Mouse (Mus musculus): Measurements from ENCODE around the gene Tns1.

Tns1 gene

GRCm38 (mm10) chr1:74121821-74122576 is 2.2 kb downstream of the Tns1 start:
- no peak for DNase-seq (ENCODE audit: low spot score)

DNA sequence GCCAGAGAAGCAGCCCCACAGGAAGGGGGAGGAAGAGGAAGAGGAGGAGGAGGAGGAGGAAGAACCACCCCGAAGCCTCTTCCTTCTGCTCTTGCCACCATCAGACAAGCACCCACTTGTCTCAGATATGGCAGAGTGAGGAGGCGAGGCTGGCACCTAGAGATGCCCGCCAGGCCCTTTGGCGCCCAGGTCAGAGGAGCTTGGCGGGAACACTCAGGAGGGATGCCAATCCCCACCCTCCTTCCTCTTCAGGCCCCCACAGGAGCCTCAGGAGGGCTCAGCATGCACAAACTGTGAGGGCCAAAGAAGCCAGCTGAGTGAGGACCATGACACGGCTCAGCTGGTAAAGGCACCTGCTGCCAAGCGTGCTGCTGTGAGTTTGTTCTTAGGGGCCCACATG is 3.1 kb downstream of the Tns1 start:
- DNase-seq (ENCODE audit: low spot score) = no peak

DNA sequence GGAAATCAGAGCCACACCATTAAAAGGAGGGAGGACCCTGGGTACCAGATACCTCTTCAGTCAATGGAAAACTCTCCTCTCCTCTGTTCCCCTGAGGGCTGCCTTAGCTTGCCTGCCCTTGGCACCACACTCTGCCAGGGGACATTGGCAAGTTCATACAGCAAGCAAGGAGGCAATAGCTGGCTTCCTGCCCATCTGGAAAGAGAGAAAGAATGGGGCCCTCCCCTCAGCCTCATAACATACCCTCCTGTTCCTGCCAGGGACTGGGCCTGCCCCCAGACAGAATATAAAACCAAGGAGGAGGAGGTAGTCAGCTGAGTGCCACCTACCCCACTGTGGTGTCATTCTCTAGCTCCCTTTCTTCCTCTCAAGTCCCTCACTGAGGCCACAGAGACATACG is 5.1 kb downstream of the Tns1 start:
- no peak for DNase-seq (ENCODE audit: low spot score)

DNA sequence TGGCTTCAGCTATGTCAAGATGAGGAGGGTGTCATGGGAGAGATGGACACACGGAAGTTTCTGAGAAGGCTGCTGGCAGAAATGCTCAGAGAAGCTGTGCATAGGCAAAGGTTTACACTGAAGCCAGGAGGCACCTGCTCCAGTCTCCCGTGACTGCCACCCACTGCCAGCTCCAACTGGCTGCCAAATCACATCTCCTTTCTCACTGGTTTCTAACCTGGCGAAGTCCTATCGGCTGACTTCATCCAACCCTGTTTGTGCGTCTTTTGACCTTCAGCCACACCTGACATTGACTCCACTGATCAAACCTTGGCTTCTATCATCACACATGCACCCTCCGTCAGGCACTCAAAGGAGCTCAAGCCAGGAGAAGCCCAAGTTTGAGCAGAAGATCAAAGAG is 6.4 kb downstream of the Tns1 start:
- no peak for DNase-seq (ENCODE audit: low spot score)

DNA sequence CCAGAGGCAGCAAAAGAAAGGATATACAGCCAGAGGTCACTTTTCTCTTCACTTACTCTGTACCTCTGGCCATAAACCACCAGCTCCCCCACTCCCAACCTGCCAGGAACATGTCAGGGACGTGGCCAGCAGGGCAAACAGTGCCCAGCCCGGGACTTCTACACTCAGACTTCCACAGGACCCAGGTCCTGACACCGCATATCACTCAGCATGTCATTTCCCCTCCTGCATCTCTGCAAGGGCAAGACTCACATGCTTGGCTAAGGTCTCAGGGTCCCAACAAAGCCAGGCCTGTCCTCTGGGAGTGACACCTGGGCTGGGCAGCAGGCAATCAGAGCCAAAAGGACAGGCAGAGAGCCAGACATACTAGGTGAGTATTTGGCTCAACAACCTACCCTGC is 11.2 kb downstream of the Tns1 start:
- no peak for DNase-seq (ENCODE audit: low spot score)

- DNase-seq (ENCODE audit: low spot score) = no peak
Observed at GRCm38 (mm10) chr1:74111696-74112030, 12.6 kb downstream of the Tns1 start.

DNA sequence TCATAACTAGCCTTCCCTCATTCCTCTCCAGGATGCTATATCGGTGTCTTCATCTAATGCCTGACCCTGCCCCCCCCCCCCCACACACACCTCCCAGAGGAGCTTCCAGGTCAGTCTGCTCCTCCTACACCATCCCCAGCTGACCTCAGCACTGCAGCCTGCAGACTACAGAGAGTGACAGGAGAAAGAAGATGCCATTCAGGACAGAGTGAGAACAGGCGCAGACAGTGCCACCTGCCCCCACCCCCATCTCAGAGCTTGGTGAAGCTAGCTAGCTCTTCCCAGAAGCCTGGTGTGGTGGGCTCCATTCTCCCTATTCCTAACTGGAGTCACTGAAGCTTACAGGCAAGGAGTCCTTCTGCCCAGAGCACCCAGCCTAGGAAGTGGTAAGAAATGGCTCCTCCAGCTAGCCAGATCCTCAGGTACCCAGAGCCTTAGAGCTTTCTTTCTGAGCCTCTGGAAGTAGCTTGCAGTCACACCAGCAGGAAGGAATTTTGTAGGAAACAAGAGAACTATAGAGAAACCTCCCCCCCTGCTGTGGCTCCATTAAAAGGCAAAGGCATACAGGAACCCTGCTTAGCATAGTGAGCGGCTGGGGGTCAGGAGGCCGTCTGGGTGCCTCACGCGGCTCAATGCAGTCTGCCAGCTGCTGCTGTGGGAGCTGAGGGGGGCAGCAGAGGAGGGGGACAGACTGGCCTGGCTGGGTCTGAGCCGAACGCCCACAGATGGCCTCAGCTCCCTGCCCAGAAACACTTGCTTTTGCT is 13.1 kb downstream of the Tns1 start:
- DNase-seq (ENCODE audit: low spot score) = no peak

GRCm38 (mm10) chr1:74109670-74110069 is 14.6 kb downstream of the Tns1 start:
- DNase-seq (ENCODE audit: low spot score) = no peak

GRCm38 (mm10) chr1:74107931-74108618 is 16.2 kb downstream of the Tns1 start:
- DNase-seq (ENCODE audit: low spot score) = no peak

- no peak for DNase-seq (ENCODE audit: low spot score)
Observed at GRCm38 (mm10) chr1:74106214-74106613, 18.0 kb downstream of the Tns1 start.

- DNase-seq (ENCODE audit: low spot score) = no peak
Observed at GRCm38 (mm10) chr1:74105660-74106059, 18.6 kb downstream of the Tns1 start.

- no peak for DNase-seq (ENCODE audit: low spot score)
Observed at GRCm38 (mm10) chr1:74103654-74104353, 20.4 kb downstream of the Tns1 start.

GRCm38 (mm10) chr1:74099001-74099435 is 25.2 kb downstream of the Tns1 start:
- no peak for DNase-seq (ENCODE audit: low spot score)

- peak; percentile 48 for DNase-seq (ENCODE audit: low spot score)
Observed at GRCm38 (mm10) chr1:74098004-74099000, 25.9 kb downstream of the Tns1 start.

DNA sequence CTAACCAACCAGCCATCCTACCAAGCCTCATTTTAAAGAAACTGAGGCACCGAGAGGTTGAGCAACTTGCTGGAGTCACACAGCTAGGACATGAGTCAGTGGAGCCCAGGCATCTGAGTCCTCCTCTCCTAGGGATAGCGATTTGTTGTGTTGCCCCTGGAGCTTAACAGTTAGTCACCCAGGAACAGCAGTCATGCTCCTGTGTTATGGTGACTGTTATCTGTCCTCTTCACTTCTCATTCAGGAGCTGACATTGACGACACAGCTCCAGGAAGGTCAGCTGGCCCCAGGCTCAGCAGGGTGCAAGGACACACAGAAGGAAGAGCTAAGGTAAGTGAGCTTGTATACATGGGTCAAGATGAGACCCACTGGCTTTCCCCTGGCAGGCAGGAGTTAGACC is 28.5 kb downstream of the Tns1 start:
- no peak for DNase-seq (ENCODE audit: low spot score)

DNA sequence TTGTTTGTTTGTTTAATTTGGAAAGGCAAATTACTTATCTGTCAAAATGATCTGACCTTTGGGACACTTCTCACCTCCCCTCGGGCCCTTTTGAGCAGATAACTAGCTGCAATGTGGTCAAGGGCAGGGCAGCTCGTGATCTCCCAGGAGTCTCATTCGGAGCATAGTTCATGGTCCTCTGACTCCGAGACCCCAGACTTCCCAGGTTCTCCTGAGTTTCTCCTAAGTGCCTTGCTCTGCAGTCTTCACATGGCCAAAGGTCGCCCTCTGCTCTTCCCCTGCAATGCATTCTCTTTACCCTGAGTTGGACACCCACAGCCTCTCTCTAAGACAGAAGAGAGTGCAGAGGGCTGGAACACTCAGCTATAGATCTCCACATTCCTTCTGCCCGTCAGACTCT is 29.0 kb downstream of the Tns1 start:
- DNase-seq (ENCODE audit: low spot score) = no peak

- no peak for DNase-seq (ENCODE audit: low spot score)
Observed at GRCm38 (mm10) chr1:74094497-74095270, 29.6 kb downstream of the Tns1 start.

DNA sequence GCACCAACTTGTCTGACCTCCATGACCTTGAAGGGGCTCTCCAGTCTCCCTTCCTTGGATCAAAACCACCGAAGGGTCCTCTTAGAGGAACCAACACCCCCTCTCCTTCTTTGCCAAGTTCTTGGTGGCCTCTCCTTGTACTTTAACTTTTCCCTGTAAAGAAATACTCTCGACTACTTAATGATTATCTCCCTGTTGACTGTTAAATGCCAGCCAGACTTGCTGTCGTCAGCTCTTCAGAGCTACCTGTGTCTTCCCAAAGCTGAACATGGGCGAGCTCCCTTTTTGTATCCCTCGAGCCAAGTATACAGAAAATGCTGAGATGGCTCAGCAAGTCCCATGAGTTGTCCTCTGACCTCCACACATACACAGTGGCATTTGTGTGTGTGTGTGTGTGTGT is 30.8 kb downstream of the Tns1 start:
- DNase-seq (ENCODE audit: low spot score) = no peak

- DNase-seq (ENCODE audit: low spot score) = no peak
Observed at GRCm38 (mm10) chr1:74092242-74092641, 32.0 kb downstream of the Tns1 start.

GRCm38 (mm10) chr1:74091611-74092224 is 32.5 kb downstream of the Tns1 start:
- DNase-seq (ENCODE audit: low spot score) = no peak

Measured in T-cell, adult 2 months (primary cell).